Mouse (Mus musculus) kidney, adult 2 months (tissue): ENCODE results near the gene Steap3.

Experiments
- CTCF ChIP-seq: fragments of 200-500 bp; conservative IDR thresholded peaks from 2 replicates; pipeline ENCODE4 v1.5.1; 2011; ENCODE audit warnings: low read depth, mild to moderate bottlenecking, control low read depth, low read length, moderate library complexity, mixed read lengths; ENCODE audit not compliant: insufficient read depth, insufficient read length
- POLR2A ChIP-seq: fragments of 200-500 bp; IDR thresholded peaks from one replicate; pipeline ENCODE4 v1.6.1; 2011; ENCODE audit warnings: low read depth, low read length, control low read depth

DNA sequence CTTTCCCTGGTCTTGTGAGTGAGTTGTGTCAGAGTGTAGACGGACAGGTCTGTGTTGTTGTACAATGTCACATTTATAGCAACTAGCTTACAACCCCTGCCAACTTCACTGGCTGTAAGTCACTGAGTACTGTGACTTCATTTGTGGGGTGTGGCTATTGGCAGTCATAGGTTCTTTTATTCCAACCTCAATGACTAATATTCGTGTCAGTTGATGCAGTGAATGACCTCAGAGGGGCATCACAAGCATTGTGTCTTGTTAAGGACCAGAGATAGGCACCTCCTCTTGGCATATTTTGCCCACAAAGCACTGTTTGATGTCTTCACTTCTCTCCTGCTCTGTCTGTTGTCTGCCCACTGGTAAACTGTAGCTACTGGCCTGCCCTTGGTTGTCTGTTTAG lies 33.3 kb upstream of the Steap3 start:
- TF ChIP-seq CTCF = no peak
- no peak for TF ChIP-seq POLR2A
